Mouse (Mus musculus) brain, embryonic 18.5 days (tissue): ENCODE data around the gene Tmem266.
A peak's percentile ranks its signal among the peaks of the same experiment; 100 is the strongest.

Source experiments
- DNase-seq: peaks from one replicate; pipeline ENCODE4 v3.0.0-alpha.2; 2012; ENCODE audit warnings: low read depth, low spot score

The Tmem266 gene

GRCm38 (mm10) chr9:55398985-55399554 lies 72.4 kb downstream of the Tmem266 start:
- no peak for DNase-seq

- no peak for DNase-seq
These were observed 75.6 kb downstream of the Tmem266 start for GRCm38 (mm10) chr9:55402276-55402675.

- DNase-seq = no peak
These were observed 77.5 kb downstream of the Tmem266 start for GRCm38 (mm10) chr9:55404256-55404655.

GRCm38 (mm10) chr9:55404976-55405702 lies 78.4 kb downstream of the Tmem266 start:
- no peak for DNase-seq

- DNase-seq = no peak
These were observed 80.1 kb downstream of the Tmem266 start for GRCm38 (mm10) chr9:55406773-55407172.

- DNase-seq = no peak
These were observed 82.1 kb downstream of the Tmem266 start for GRCm38 (mm10) chr9:55408851-55409250.

- DNase-seq = no peak
These were observed 83.1 kb downstream of the Tmem266 start for GRCm38 (mm10) chr9:55409833-55410232.

- DNase-seq = no peak
These were observed 83.7 kb downstream of the Tmem266 start for GRCm38 (mm10) chr9:55410430-55410829.

- DNase-seq = no peak
These were observed 84.4 kb downstream of the Tmem266 start for GRCm38 (mm10) chr9:55411154-55411553.

- no peak for DNase-seq
These were observed 95.1 kb downstream of the Tmem266 start for GRCm38 (mm10) chr9:55421786-55422185.

GRCm38 (mm10) chr9:55423451-55424424 lies 97.0 kb downstream of the Tmem266 start:
- no peak for DNase-seq

GRCm38 (mm10) chr9:55425271-55425810 lies 98.6 kb downstream of the Tmem266 start:
- DNase-seq = no peak

- peak; percentile 50 for DNase-seq
These were observed 102.7 kb downstream of the Tmem266 start for GRCm38 (mm10) chr9:55429242-55429975.

GRCm38 (mm10) chr9:55430133-55430532 lies 103.4 kb downstream of the Tmem266 start:
- DNase-seq = no peak

- DNase-seq = no peak
These were observed 105.9 kb downstream of the Tmem266 start for GRCm38 (mm10) chr9:55432306-55433289.

- DNase-seq = no peak
These were observed 107.2 kb downstream of the Tmem266 start for GRCm38 (mm10) chr9:55433875-55434274.

GRCm38 (mm10) chr9:55438433-55438832 lies 111.7 kb downstream of the Tmem266 start:
- DNase-seq = no peak

GRCm38 (mm10) chr9:55439206-55439780 lies 112.6 kb downstream of the Tmem266 start:
- no peak for DNase-seq

GRCm38 (mm10) chr9:55447509-55447908 lies 120.8 kb downstream of the Tmem266 start:
- no peak for DNase-seq

- DNase-seq = no peak
These were observed 122.4 kb downstream of the Tmem266 start for GRCm38 (mm10) chr9:55449108-55449507.
